Mouse (Mus musculus): ENCODE data around the gene Nbr1. TPM values are rescaled to one million over a fixed set of nuclear protein-coding genes. Genes with fewer than 3 reads are reported as not detected.

The Nbr1 gene
- total RNA-seq (2023), result 171 TPM

DNA sequence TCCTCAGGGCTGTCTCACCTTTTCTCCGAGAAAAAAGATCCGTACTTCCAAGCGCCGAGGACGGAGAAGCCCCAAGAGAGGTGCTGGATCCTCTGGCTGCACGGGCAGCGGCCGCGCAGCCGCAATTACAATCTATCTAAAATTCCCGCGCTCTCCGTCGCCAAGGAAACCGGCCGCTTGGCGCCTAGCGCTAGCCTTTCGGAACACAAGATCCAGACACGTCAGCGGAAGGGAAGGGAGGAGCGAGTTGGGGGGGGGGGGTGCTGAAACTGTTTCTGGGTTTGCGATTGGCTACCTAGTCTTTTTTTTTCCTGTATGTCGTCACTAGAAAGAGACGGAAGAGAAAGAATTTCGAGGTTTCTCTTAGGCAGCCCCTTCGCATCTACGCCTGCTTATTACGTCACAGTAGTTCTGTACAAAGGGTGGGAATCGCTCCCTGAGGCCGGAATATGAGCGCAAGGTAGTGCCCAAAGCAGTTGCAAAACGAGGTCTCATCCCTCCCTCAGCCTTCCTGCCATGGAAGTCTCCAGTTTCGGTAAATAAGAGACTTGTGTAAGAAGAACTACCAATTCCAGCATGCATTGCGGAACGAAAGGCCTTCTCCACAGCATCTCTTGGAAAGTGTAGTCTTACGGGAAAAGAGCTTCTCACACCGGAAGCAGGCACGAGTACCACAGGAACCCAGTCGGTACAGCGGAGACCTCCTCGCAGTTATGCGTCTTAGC lies at the start of gene Nbr1, which contains the start of gene Brca1:
Gene Nbr1 (plus strand): TSS at position 399 of the 725 bp plus-strand sequence.
Gene Brca1 (minus strand): TSS at position 205 of the 725 bp plus-strand sequence.

GRCm38 (mm10) chr11:101582054-101583035 lies 30.4 kb downstream of the Nbr1 start, which contains the start of gene Tmem106a:
Tmem106a (plus strand) TSS chr11:101582242.

GRCm38 (mm10) chr11:101599156-101599555 lies 47.2 kb downstream of the Nbr1 start, which contains the start of gene Gm11634:
Gm11634 (minus strand) TSS chr11:101599256.

DNA sequence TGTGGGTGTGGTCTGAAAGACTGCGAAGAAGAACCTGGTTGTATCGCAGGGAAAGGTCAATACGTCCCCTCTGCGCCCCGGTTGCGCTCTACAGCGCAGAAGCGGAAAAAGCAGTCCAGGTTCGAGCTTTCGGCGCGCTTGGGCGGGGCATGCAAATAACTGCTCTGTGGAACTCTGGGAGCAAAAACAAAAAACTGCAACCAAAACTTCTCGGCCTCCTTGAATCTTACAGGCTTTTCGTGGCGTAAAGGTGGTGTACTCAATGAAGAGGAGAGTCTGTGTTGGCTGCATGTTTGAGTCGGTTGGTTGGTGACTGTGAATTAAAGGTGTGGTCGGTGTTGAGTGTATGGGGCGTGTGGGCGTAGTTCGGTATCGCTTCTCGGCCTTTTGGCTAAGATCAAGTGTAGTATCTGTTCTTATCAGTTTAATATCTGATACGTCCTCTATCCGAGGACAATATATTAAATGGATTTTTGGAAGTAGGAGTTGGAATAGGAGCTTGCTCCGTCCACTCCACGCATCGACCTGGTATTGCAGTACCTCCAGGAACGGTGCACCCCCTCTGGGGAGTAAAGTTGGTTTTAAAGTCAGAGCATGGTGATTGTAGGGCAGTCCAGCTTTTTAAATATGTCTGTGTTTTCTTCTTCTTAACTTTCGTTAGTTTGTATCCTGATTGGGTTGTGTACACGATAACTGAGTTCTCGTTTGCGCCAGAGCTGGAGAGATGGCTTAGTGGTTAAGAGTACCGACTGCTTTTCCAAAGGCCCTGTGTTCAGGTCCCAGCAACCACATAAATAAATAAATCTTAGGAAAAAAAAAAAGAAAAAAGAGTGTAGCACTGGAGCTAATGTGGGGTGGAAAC lies 75.3 kb downstream of the Nbr1 start, which contains the start of gene Rdm1:
Gene Rdm1 (plus strand): TSS at position 201 of the 862 bp plus-strand sequence.

Other genes with a start within 250 kb of the Nbr1 start
- 178 TPM for gene Becn1, start 249.9 kb upstream of the Nbr1 start, total RNA-seq (2023)
- 124 TPM for gene Psme3, start 235.9 kb upstream of the Nbr1 start, total RNA-seq (2023)
- 17.0 TPM for gene Aoc2, start 227.1 kb upstream of the Nbr1 start, total RNA-seq (2023)
- gene Aoc3, start 221.5 kb upstream of the Nbr1 start, total RNA-seq (2023), result 1.00 TPM
- gene G6pc, start 184.6 kb upstream of the Nbr1 start, total RNA-seq (2023), result not detected
- 22.1 TPM for gene Aarsd1, start 134.5 kb upstream of the Nbr1 start, total RNA-seq (2023)
- 2.1 TPM for gene Gm27029, start 127.4 kb upstream of the Nbr1 start, total RNA-seq (2023)
- 23.7 TPM for gene Rundc1, start 127.1 kb upstream of the Nbr1 start, total RNA-seq (2023)
- gene Ptges3l, start 126.8 kb upstream of the Nbr1 start, total RNA-seq (2023), result 6.8 TPM
- gene Rpl27, start 109.9 kb upstream of the Nbr1 start, total RNA-seq (2023), result 104 TPM
- gene Ifi35, start 103.7 kb upstream of the Nbr1 start, total RNA-seq (2023), result 55.9 TPM
- 0.56 TPM for gene Rnd2, start 87.2 kb upstream of the Nbr1 start, total RNA-seq (2023)
- 5.3 TPM for gene Vat1, start 85.9 kb upstream of the Nbr1 start, total RNA-seq (2023)
- gene Brca1, start 194 bp upstream of the Nbr1 start, total RNA-seq (2023), result 3.3 TPM
- 4.0 TPM for gene Tmem106a, start 30.1 kb downstream of the Nbr1 start, total RNA-seq (2023)
- not detected for gene Gm11634, start 47.1 kb downstream of the Nbr1 start, total RNA-seq (2023)
- gene Rdm1, start 75.0 kb downstream of the Nbr1 start, total RNA-seq (2023), result 26.4 TPM
- 4.3 TPM for gene Arl4d, start 113.4 kb downstream of the Nbr1 start, total RNA-seq (2023)
- 80.5 TPM for gene Dhx8, start 180.8 kb downstream of the Nbr1 start, total RNA-seq (2023)
- gene Etv4, start 233.2 kb downstream of the Nbr1 start, total RNA-seq (2023), result not detected

Data from CD4-positive naive resting alpha-beta T cell, adult 76 days (primary cell).